Mouse (Mus musculus) stomach, embryonic 16.5 days (tissue): ENCODE measurements around the gene Angptl4. TPM values are rescaled to one million over a fixed set of nuclear protein-coding genes. Genes with fewer than 3 reads are reported as not detected.
A peak's percentile ranks its signal among the peaks of the same experiment; 100 is the strongest.

Source experiments
- ATAC-seq: fragments of 200-750 bp; cut with Nextera tagmentation; 2 replicates; pipeline ENCODE4 v1.8.0; 2017; ENCODE audit warnings: moderate number of reproducible peaks, moderate TSS enrichment; ENCODE audit not compliant: insufficient read depth, low FRiP score
- H3K27ac ChIP-seq: fragments of 300-500 bp; sonication (generic); 2 replicates; pipeline ENCODE4 v1.5.1; 2014; ENCODE audit warnings: low read length
- H3K27me3 ChIP-seq: fragments of 300-500 bp; sonication (generic); 2 replicates; pipeline ENCODE4 v1.6.1; 2014; ENCODE audit warnings: low read length, control low read depth, mixed read lengths; ENCODE audit not compliant: control insufficient read depth, insufficient read depth
- H3K36me3 ChIP-seq: fragments of 300-500 bp; sonication (generic); 2 replicates; pipeline ENCODE4 v1.6.1; 2014; ENCODE audit warnings: low read length; ENCODE audit not compliant: control insufficient read depth, insufficient read depth
- H3K4me1 ChIP-seq: fragments of 300-500 bp; sonication (generic); 2 replicates; pipeline ENCODE4 v1.6.1; 2014; ENCODE audit warnings: low read length, control low read depth, mixed read lengths; ENCODE audit not compliant: control insufficient read depth, insufficient read depth
- H3K4me2 ChIP-seq: fragments of 300-500 bp; sonication (generic); 2 replicates; pipeline ENCODE4 v1.6.1; 2014; ENCODE audit warnings: low read depth, low read length, mixed read lengths
- H3K4me3 ChIP-seq: fragments of 300-500 bp; sonication (generic); replicated peaks from 2 replicates; pipeline ENCODE4 v1.5.1; 2014; ENCODE audit warnings: mild to moderate bottlenecking, low read length
- H3K9ac ChIP-seq: fragments of 300-500 bp; sonication (generic); 2 replicates; pipeline ENCODE4 v1.6.1; 2014; ENCODE audit warnings: low read length
- H3K9me3 ChIP-seq: fragments of 300-500 bp; sonication (generic); replicated peaks from 2 replicates; pipeline ENCODE4 v1.6.1; 2016; ENCODE audit warnings: low read length, control low read depth; ENCODE audit not compliant: control insufficient read depth
- WGBS: fragments of 180-500 bp; shearing (Covaris S2); extraction: QIAGEN DNeasy Blood & Tissue Kit; methylation state at CpG from one replicate; pipeline ENCODE4 v1.1.7; 2014; 5-methylcytosine and 5-hydroxymethylcytosine counted together
- polyA plus RNA-seq: library from polyadenylated mRNA; unstranded; fragments of >200 nt; fragmentation: Nextera tagmentation; extraction: Ambion mirVana; gene quantifications from 2 replicates; pipeline ENCODE4 v1.2.1, GENCODE M21; 2015

The Angptl4 gene
- polyA plus RNA-seq, 1 experiment from 2014 or later = 30.7 TPM

GRCm38 (mm10) chr17:33773871-33774572 is 7.6 kb downstream of the Angptl4 start:
- H3K27ac ChIP-seq = no peak overlapping the region
- no peaks in the 10 kb centered on the region for H3K36me3 ChIP-seq
- WGBS = 91% methylated on average over 6 of the region's 6 CpGs

GRCm38 (mm10) chr17:33773426-33773825 is 8.2 kb downstream of the Angptl4 start:
- ATAC-seq = no peak
- H3K9me3 ChIP-seq = no peaks in the 10 kb centered on the region
- H3K27ac ChIP-seq = no peak overlapping the region
- H3K4me2 ChIP-seq = no peak overlapping the region
- H3K9ac ChIP-seq = no peak overlapping the region
- 77% methylated on average over 6 of the region's 6 CpGs for WGBS
- H3K4me3 ChIP-seq = no peak overlapping the region
- H3K4me1 ChIP-seq = peaks cover 4% of the 10 kb centered on the region; the same call in 1 of the 2 replicates
- H3K27me3 ChIP-seq = no peaks in the 10 kb centered on the region
- H3K36me3 ChIP-seq = no peaks in the 10 kb centered on the region

More at GRCm38 (mm10) chr17:33773871-33774572, 7.6 kb downstream of the Angptl4 start:
- H3K4me3 ChIP-seq = no peak overlapping the region
- peaks cover 10% of the 10 kb centered on the region; the same call in 1 of the 2 replicates for H3K4me1 ChIP-seq
- H3K27me3 ChIP-seq = no peaks in the 10 kb centered on the region
- no peak overlapping the region for H3K9ac ChIP-seq
- H3K9me3 ChIP-seq = no peaks in the 10 kb centered on the region
- H3K4me2 ChIP-seq = no peak overlapping the region
- ATAC-seq = no peak

GRCm38 (mm10) chr17:33771617-33772016 is 10.0 kb downstream of the Angptl4 start:
- H3K9me3 ChIP-seq = no peaks in the 10 kb centered on the region
- H3K9ac ChIP-seq = no peak overlapping the region
- no peak for ATAC-seq
- no peaks in the 10 kb centered on the region for H3K36me3 ChIP-seq
- no peak overlapping the region for H3K27ac ChIP-seq
- WGBS = 90% methylated on average over 4 of the region's 4 CpGs
- H3K4me3 ChIP-seq = no peak overlapping the region
- no peaks in the 10 kb centered on the region for H3K4me1 ChIP-seq
- no peaks in the 10 kb centered on the region for H3K27me3 ChIP-seq
- no peak overlapping the region for H3K4me2 ChIP-seq

GRCm38 (mm10) chr17:33766389-33766788 is 15.2 kb downstream of the Angptl4 start:
- Histone ChIP-seq H3K4me2 (no peak overlapping the region), H3K36me3 (no peaks in the 10 kb centered on the region), H3K27me3 (no peaks in the 10 kb centered on the region), H3K9ac (no peak overlapping the region), H3K27ac (no peak overlapping the region), H3K4me3 (no peak overlapping the region), H3K4me1 (no peaks in the 10 kb centered on the region), H3K9me3 (no peaks in the 10 kb centered on the region)
- no peak for ATAC-seq
- WGBS = 64% methylated on average over 3 of the region's 3 CpGs

GRCm38 (mm10) chr17:33760255-33761165 is 21.1 kb downstream of the Angptl4 start, which contains the start of gene Rab11b:
TSS of gene Rab11b (minus strand) at chr17:33760530.
- Histone ChIP-seq H3K4me2 (peak within 1 kb of the TSS; percentile 76), H3K27me3 (no peaks in the 10 kb centered on the region), H3K9ac (peak within 1 kb of the TSS; percentile 92), H3K4me3 (peak within 1 kb of the TSS; percentile 68), H3K4me1 (peaks cover 38% of the 10 kb centered on the region), H3K36me3 (no peaks in the 10 kb centered on the region), H3K27ac (peak within 1 kb of the TSS; percentile 100), H3K9me3 (no peaks in the 10 kb centered on the region)
- WGBS = 3% methylated on average over 35 of the region's 35 CpGs
- ATAC-seq = peak; percentile 99

- Histone ChIP-seq H3K27me3 (no peaks in the 10 kb centered on the region), H3K4me1 (peaks cover 42% of the 10 kb centered on the region), H3K36me3 (no peaks in the 10 kb centered on the region), H3K27ac (peak overlapping the region; percentile 100), H3K4me3 (peak overlapping the region; percentile 68), H3K9ac (peak overlapping the region; percentile 92), H3K4me2 (peak overlapping the region; percentile 76), H3K9me3 (no peaks in the 10 kb centered on the region)
- peak; percentile 88 for ATAC-seq
- WGBS = 1% methylated on average over 38 of the region's 38 CpGs
These were observed 21.8 kb downstream of the Angptl4 start for GRCm38 (mm10) chr17:33759767-33760254.

GRCm38 (mm10) chr17:33757231-33757630 is 24.4 kb downstream of the Angptl4 start:
- no peak for ATAC-seq
- Histone ChIP-seq H3K27ac (no peak overlapping the region), H3K9ac (no peak overlapping the region)

GRCm38 (mm10) chr17:33756108-33756790 is 25.4 kb downstream of the Angptl4 start:
- no peak overlapping the region for H3K4me3 ChIP-seq
- H3K4me1 ChIP-seq = peaks cover 45% of the 10 kb centered on the region
- 86% methylated on average over 3 of the region's 3 CpGs for WGBS
- no peaks in the 10 kb centered on the region for H3K9me3 ChIP-seq
- no peaks in the 10 kb centered on the region for H3K36me3 ChIP-seq
- no peak for ATAC-seq
- no peak overlapping the region for H3K4me2 ChIP-seq
- no peaks in the 10 kb centered on the region for H3K27me3 ChIP-seq
- no peak overlapping the region; the same call in 1 of the 2 replicates for H3K9ac ChIP-seq
- H3K27ac ChIP-seq = peak overlapping the region; percentile 44; the same call in 1 of the 2 replicates

More at GRCm38 (mm10) chr17:33757231-33757630, 24.4 kb downstream of the Angptl4 start:
- 49% methylated on average over 4 of the region's 4 CpGs for WGBS
- Histone ChIP-seq H3K4me1 (peaks cover 45% of the 10 kb centered on the region), H3K9me3 (no peaks in the 10 kb centered on the region), H3K36me3 (no peaks in the 10 kb centered on the region), H3K4me3 (no peak overlapping the region), H3K4me2 (no peak overlapping the region), H3K27me3 (no peaks in the 10 kb centered on the region)
